Mouse (Mus musculus): ENCODE measurements around the gene Cubn. TPM values are rescaled to one million over a fixed set of nuclear protein-coding genes. Genes with fewer than 3 reads are reported as not detected.

Cubn gene
- polyA plus RNA-seq, 1 experiment from 2014 or later = 0.38 TPM

DNA sequence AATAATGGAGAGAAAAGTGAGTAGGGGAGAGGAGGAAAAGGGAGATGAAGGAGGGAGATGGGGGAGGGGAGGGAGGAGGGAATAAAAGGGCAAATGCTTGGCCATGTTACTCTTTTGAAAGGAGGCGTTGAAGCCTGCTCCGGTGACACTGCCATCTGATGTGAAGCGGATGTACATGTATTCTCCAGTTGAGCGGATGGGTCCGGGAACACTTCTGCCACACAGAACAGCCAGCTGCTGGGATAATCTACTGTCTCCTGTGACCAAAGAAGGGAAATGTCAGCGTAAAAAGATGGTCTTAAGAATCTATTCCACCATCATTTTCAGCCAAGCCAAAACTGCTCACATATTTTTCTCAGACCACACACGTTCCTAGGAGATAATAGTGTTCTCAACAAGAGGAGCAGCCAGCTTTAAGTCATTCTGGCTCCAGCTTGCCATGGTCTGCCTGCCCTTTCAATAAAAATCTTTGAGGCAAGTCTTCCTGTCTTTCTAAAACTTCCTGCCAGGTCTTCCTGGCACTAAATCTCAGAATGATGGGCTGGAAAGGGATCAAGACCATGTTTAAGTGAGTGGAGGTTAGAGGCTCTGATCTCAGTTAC is 149.2 kb downstream of the Cubn start:
- Histone ChIP-seq H3K27ac (replicated peaks; ENCODE audit: low read depth, low read length) (no peak overlapping the region), H3K4me3 (ENCODE audit: low read depth, low read length) (no peak overlapping the region), H3K27me3 (replicated peaks; ENCODE audit: control insufficient read depth, insufficient read depth, low read length) (no peaks in the 10 kb centered on the region), H3K9me3 (ENCODE audit: control insufficient read depth, low read length) (no peaks in the 10 kb centered on the region), H3K36me3 (ENCODE audit: control insufficient read depth, insufficient read depth, low read length) (no peaks in the 10 kb centered on the region), H3K4me2 (ENCODE audit: low read depth, low read length) (no peak overlapping the region), H3K4me1 (ENCODE audit: control insufficient read depth, insufficient read depth, low read length) (no peaks in the 10 kb centered on the region), H3K9ac (ENCODE audit: low read depth, low read length) (no peak overlapping the region)
- WGBS = 72% methylated on average over 7 of the region's 7 CpGs
- ATAC-seq (ENCODE audit: low read depth) = no peak
- DNase-seq (ENCODE audit: low spot score) = no peak

DNA sequence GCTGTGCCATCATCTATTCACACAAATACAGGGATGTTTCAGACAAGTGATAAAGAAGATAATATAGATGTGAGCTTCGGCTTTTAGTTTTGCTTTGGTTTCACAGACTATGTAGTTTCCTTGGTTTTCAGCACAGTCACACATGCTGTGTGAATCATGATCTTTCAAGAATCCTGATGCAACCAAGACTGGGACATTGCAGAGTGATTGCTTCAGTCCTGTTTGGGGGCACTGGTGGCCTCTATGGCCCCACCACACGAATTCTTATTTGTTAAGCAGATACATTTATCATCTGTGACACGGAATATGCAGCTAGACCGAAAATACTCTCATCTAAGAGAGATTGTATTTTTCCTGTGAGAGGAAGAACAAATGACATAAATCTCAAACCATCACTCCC is 156.2 kb downstream of the Cubn start:
- Histone ChIP-seq H3K27me3 (replicated peaks; ENCODE audit: control insufficient read depth, insufficient read depth, low read length) (no peaks in the 10 kb centered on the region), H3K36me3 (ENCODE audit: control insufficient read depth, insufficient read depth, low read length) (no peaks in the 10 kb centered on the region), H3K4me1 (ENCODE audit: control insufficient read depth, insufficient read depth, low read length) (no peaks in the 10 kb centered on the region), H3K4me3 (ENCODE audit: low read depth, low read length) (no peak overlapping the region), H3K27ac (replicated peaks; ENCODE audit: low read depth, low read length) (no peak overlapping the region), H3K4me2 (ENCODE audit: low read depth, low read length) (no peak overlapping the region), H3K9me3 (ENCODE audit: control insufficient read depth, low read length) (no peaks in the 10 kb centered on the region), H3K9ac (ENCODE audit: low read depth, low read length) (no peak overlapping the region)
- WGBS = 75% methylated on average over 4 of the region's 4 CpGs
- DNase-seq (ENCODE audit: low spot score) (no peak), ATAC-seq (ENCODE audit: low read depth) (no peak)

DNA sequence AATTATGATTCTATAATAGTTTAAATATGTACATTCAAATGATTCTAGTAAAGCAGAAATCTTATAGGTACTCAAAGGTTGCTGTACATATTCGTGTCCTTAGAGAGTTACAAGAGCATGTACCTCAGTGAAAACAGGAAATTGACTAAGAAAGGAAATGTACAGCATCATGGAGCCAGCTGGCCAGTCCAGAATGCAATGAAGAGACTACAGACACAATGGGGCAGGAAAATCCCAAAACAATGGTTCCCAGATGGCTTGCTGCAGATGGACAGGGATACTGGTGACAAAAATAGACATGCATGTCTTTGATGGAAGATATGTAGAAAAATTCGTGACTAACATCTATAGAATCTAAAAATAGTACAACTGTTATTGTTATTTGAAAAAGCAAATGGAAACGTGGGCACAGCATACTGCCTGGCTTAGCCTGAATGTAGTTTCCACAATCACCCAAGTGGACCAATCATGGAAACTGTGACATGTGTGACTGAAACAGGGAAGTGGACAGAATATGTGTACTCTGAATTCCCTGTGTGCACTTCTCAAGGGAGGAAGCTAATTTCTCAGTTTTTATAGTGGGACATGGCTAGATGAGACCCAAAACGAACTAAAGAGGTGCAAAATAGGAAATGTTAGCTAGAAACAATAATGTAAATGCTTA is 161.7 kb downstream of the Cubn start:
- H3K9me3 ChIP-seq (ENCODE audit: control insufficient read depth, low read length) = no peaks in the 10 kb centered on the region
- peak; percentile 56 for DNase-seq (ENCODE audit: low spot score)
- no peak overlapping the region for H3K9ac ChIP-seq (ENCODE audit: low read depth, low read length)
- no peaks in the 10 kb centered on the region for H3K36me3 ChIP-seq (ENCODE audit: control insufficient read depth, insufficient read depth, low read length)
- H3K27ac ChIP-seq (replicated peaks; ENCODE audit: low read depth, low read length) = no peak overlapping the region
- no peaks in the 10 kb centered on the region for H3K4me1 ChIP-seq (ENCODE audit: control insufficient read depth, insufficient read depth, low read length)
- no peaks in the 10 kb centered on the region for H3K27me3 ChIP-seq (replicated peaks; ENCODE audit: control insufficient read depth, insufficient read depth, low read length)
- no peak overlapping the region for H3K4me3 ChIP-seq (ENCODE audit: low read depth, low read length)
- no peak for ATAC-seq (ENCODE audit: low read depth)
- WGBS = 50% methylated on average over 4 of the region's 4 CpGs
- H3K4me2 ChIP-seq (ENCODE audit: low read depth, low read length) = no peak overlapping the region

DNA sequence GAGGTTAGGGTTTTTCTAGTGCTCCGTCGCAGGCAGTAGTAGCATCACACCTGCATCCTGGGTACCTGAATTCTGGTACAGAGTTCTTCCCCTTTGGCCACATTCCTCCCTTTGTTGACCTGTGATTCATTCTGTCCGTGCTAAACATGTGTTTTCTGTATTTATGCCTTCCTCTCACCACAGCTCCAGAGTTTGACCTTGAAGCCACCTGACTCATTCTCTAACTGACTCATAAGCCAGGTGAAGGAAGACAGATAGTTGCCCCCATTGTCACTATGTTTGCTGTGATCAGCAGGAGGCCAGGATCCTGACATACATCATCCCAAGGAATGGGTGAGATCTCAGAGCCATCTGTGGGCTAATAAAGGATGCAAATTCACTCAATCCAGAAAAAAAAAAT is 188.2 kb downstream of the Cubn start:
- H3K4me3 ChIP-seq (ENCODE audit: low read depth, low read length) = no peak overlapping the region
- no peak overlapping the region for H3K9ac ChIP-seq (ENCODE audit: low read depth, low read length)
- H3K9me3 ChIP-seq (ENCODE audit: control insufficient read depth, low read length) = no peaks in the 10 kb centered on the region
- no peaks in the 10 kb centered on the region for H3K4me1 ChIP-seq (ENCODE audit: control insufficient read depth, insufficient read depth, low read length)
- no peak for ATAC-seq (ENCODE audit: low read depth)
- WGBS = 83% methylated on average over 3 of the region's 3 CpGs
- no peak overlapping the region for H3K27ac ChIP-seq (replicated peaks; ENCODE audit: low read depth, low read length)
- no peak overlapping the region for H3K4me2 ChIP-seq (ENCODE audit: low read depth, low read length)
- H3K27me3 ChIP-seq (replicated peaks; ENCODE audit: control insufficient read depth, insufficient read depth, low read length) = no peaks in the 10 kb centered on the region
- H3K36me3 ChIP-seq (ENCODE audit: control insufficient read depth, insufficient read depth, low read length) = no peaks in the 10 kb centered on the region
- DNase-seq (ENCODE audit: low spot score) = no peak

DNA sequence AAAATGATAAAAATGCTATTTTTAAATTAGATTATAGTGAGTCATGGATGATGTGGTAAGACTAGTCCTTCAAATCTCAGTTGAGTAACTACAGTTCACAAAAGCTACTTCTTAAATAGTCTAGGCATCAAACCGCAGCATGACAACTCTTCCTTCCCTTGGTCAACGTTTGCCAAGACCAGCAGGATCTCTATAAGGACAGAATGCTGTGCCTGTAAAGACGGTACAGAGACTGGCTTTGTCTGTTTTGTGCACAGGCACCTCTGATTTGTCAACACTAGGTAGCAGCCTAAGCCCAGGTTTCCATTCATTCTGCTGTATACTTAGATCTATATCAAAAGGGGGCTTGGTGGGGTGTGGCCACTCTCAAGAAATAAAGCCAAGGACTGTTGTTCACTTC is 192.6 kb downstream of the Cubn start:
- Histone ChIP-seq H3K27ac (replicated peaks; ENCODE audit: low read depth, low read length) (no peak overlapping the region), H3K9me3 (ENCODE audit: control insufficient read depth, low read length) (no peaks in the 10 kb centered on the region), H3K4me3 (ENCODE audit: low read depth, low read length) (no peak overlapping the region), H3K9ac (ENCODE audit: low read depth, low read length) (no peak overlapping the region), H3K27me3 (replicated peaks; ENCODE audit: control insufficient read depth, insufficient read depth, low read length) (no peaks in the 10 kb centered on the region), H3K4me2 (ENCODE audit: low read depth, low read length) (no peak overlapping the region), H3K36me3 (ENCODE audit: control insufficient read depth, insufficient read depth, low read length) (no peaks in the 10 kb centered on the region), H3K4me1 (ENCODE audit: control insufficient read depth, insufficient read depth, low read length) (no peaks in the 10 kb centered on the region)
- DNase-seq (ENCODE audit: low spot score) = peak; percentile 73
- peak; percentile 76 for ATAC-seq (ENCODE audit: low read depth)
- WGBS = 37% methylated on average over 3 of the region's 3 CpGs

DNA sequence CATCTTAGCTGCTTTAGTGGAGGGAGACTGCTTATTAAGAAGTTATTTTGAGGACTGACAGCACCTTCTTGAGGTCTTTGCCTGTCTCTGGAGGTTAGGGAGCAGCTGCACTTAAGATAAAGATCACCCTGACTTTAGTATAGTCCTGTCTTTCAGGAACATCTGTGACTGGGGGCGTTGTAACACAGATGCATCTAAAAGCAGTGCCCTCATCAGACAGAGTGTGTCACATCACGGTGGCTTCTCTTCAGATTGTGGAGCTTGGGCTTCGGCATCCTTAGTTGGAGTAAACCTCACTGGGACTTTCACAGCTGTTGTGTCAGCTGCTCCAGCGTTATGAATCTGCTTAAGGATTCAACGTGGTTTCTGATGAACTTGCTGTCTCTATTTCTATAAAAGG is 193.9 kb downstream of the Cubn start:
- no peaks in the 10 kb centered on the region for H3K36me3 ChIP-seq (ENCODE audit: control insufficient read depth, insufficient read depth, low read length)
- peak; percentile 41; the same call in 1 of the 2 replicates for ATAC-seq (ENCODE audit: low read depth)
- no peak overlapping the region for H3K9ac ChIP-seq (ENCODE audit: low read depth, low read length)
- H3K4me1 ChIP-seq (ENCODE audit: control insufficient read depth, insufficient read depth, low read length) = no peaks in the 10 kb centered on the region
- H3K27ac ChIP-seq (replicated peaks; ENCODE audit: low read depth, low read length) = no peak overlapping the region
- peak; percentile 66 for DNase-seq (ENCODE audit: low spot score)
- no peak overlapping the region for H3K4me3 ChIP-seq (ENCODE audit: low read depth, low read length)
- 53% methylated on average over 5 of the region's 5 CpGs for WGBS
- H3K27me3 ChIP-seq (replicated peaks; ENCODE audit: control insufficient read depth, insufficient read depth, low read length) = no peaks in the 10 kb centered on the region
- H3K4me2 ChIP-seq (ENCODE audit: low read depth, low read length) = no peak overlapping the region
- no peaks in the 10 kb centered on the region for H3K9me3 ChIP-seq (ENCODE audit: control insufficient read depth, low read length)

DNA sequence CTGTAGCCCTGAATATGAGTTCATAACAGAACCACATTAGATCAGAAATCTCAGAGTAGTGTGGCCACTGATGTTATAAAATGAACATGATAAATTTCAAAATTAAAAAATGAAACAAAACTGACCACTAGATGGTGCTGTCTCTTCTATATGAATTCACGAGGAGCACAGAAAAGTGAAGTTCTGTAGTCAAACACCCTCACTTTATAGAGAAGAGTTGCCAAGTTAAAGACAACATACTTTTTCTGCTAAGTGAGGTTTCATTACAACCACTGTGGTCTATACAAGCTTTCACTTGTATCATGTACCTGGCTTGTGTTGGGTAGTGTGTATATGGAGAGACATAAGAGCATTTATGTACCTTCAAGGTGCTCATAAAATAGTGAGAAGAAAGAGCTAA is 201.0 kb downstream of the Cubn start:
- H3K27ac ChIP-seq (replicated peaks; ENCODE audit: low read depth, low read length) = no peak overlapping the region
- H3K9ac ChIP-seq (ENCODE audit: low read depth, low read length) = no peak overlapping the region
- 0% methylated on average over 1 of the region's 1 CpGs for WGBS
- no peaks in the 10 kb centered on the region for H3K27me3 ChIP-seq (replicated peaks; ENCODE audit: control insufficient read depth, insufficient read depth, low read length)
- no peaks in the 10 kb centered on the region for H3K4me1 ChIP-seq (ENCODE audit: control insufficient read depth, insufficient read depth, low read length)
- no peak overlapping the region for H3K4me3 ChIP-seq (ENCODE audit: low read depth, low read length)
- no peaks in the 10 kb centered on the region for H3K36me3 ChIP-seq (ENCODE audit: control insufficient read depth, insufficient read depth, low read length)
- no peaks in the 10 kb centered on the region for H3K9me3 ChIP-seq (ENCODE audit: control insufficient read depth, low read length)
- ATAC-seq (ENCODE audit: low read depth) (no peak), DNase-seq (ENCODE audit: low spot score) (peak; percentile 86)
- H3K4me2 ChIP-seq (ENCODE audit: low read depth, low read length) = no peak overlapping the region

DNA sequence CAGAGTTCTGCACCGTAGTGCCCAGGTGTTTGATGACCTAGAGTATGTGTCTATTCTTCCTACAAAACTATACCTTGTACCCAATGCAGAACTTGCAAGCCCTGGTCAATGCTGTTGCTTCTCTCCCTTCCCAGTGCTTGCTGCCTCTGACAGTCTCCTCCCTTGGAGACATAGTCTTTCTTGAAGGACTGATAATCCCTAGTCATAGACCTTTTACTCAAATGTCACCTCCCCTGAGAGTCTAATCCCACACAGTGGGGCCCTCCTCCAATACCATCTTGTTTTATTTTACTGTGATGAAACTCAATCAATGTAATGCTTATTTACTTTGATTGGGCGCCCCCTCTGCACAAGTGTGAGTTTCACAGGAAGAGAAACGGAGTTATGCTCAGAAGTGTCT is 201.5 kb downstream of the Cubn start:
- Histone ChIP-seq H3K4me1 (ENCODE audit: control insufficient read depth, insufficient read depth, low read length) (no peaks in the 10 kb centered on the region), H3K4me3 (ENCODE audit: low read depth, low read length) (no peak overlapping the region), H3K9me3 (ENCODE audit: control insufficient read depth, low read length) (no peaks in the 10 kb centered on the region), H3K27ac (replicated peaks; ENCODE audit: low read depth, low read length) (no peak overlapping the region), H3K9ac (ENCODE audit: low read depth, low read length) (no peak overlapping the region), H3K36me3 (ENCODE audit: control insufficient read depth, insufficient read depth, low read length) (no peaks in the 10 kb centered on the region), H3K27me3 (replicated peaks; ENCODE audit: control insufficient read depth, insufficient read depth, low read length) (no peaks in the 10 kb centered on the region), H3K4me2 (ENCODE audit: low read depth, low read length) (no peak overlapping the region)
- 71% methylated on average over 3 of the region's 3 CpGs for WGBS
- DNase-seq (ENCODE audit: low spot score) = no peak
- ATAC-seq (ENCODE audit: low read depth) = no peak

All from embryonic facial prominence, embryonic 14.5 days (tissue).